Mouse (Mus musculus) midbrain, postnatal 0 days (tissue): ENCODE results near the gene Cers3. TPM values are rescaled to one million over a fixed set of nuclear protein-coding genes. Genes with fewer than 3 reads are reported as not detected.

ENCODE experiments used
- ATAC-seq: fragments of 200-750 bp; cut with Nextera tagmentation; 2 replicates; pipeline ENCODE4 v1.8.0; 2017; ENCODE audit warnings: moderate number of reproducible peaks, mild to moderate bottlenecking, moderate TSS enrichment, moderate library complexity; ENCODE audit not compliant: low FRiP score
- DNase-seq: peaks from one replicate; pipeline ENCODE4 v3.0.0-alpha.2; 2015; ENCODE audit warnings: low spot score
- H3K27ac ChIP-seq: fragments of 300-500 bp; sonication (generic); 2 replicates; pipeline ENCODE4 v1.5.1; 2014; ENCODE audit warnings: low read depth, mild to moderate bottlenecking, low read length, mixed read lengths
- H3K27me3 ChIP-seq: fragments of 300-500 bp; sonication (generic); 2 replicates; pipeline ENCODE4 v1.6.1; 2014; ENCODE audit warnings: low read length, control low read depth, mixed read lengths; ENCODE audit not compliant: insufficient read depth
- H3K36me3 ChIP-seq: fragments of 300-500 bp; sonication (generic); 2 replicates; pipeline ENCODE4 v1.6.1; 2014; ENCODE audit warnings: low read length, control low read depth, mixed read lengths; ENCODE audit not compliant: insufficient read depth
- H3K4me1 ChIP-seq: fragments of 300-500 bp; sonication (generic); 2 replicates; pipeline ENCODE4 v1.6.1; 2014; ENCODE audit warnings: mild to moderate bottlenecking, control low read depth, antibody characterized with exemption, low read length, mixed read lengths; ENCODE audit not compliant: insufficient read depth
- H3K4me2 ChIP-seq: fragments of 300-500 bp; sonication (generic); 2 replicates; pipeline ENCODE4 v1.6.1; 2014; ENCODE audit warnings: low read depth, mild to moderate bottlenecking, low read length, mixed read lengths; ENCODE audit not compliant: poor library complexity, severe bottlenecking
- H3K4me3 ChIP-seq: fragments of 300-500 bp; sonication (generic); 2 replicates; pipeline ENCODE4 v1.5.1; 2014; ENCODE audit warnings: low read depth, mild to moderate bottlenecking, low read length, moderate library complexity
- H3K9ac ChIP-seq: fragments of 300-500 bp; sonication (generic); replicated peaks from 2 replicates; pipeline ENCODE4 v1.6.1; 2014; ENCODE audit warnings: mild to moderate bottlenecking, low read length, moderate library complexity, mixed read lengths; ENCODE audit not compliant: poor library complexity, severe bottlenecking
- H3K9me3 ChIP-seq: fragments of 300-500 bp; sonication (generic); 2 replicates; pipeline ENCODE4 v1.6.1; 2016; ENCODE audit warnings: low read length, control low read depth
- CTCF ChIP-seq: IDR thresholded peaks from 2 replicates; pipeline ENCODE4 v1.5.1; 2016; ENCODE audit warnings: antibody characterized with exemption, mild to moderate bottlenecking
- WGBS: fragments of 180-500 bp; shearing (Covaris S2); extraction: QIAGEN DNeasy Blood & Tissue Kit; methylation state at CpG from one replicate; pipeline ENCODE4 v1.1.7; 2014; 5-methylcytosine and 5-hydroxymethylcytosine counted together
- polyA plus RNA-seq: library from polyadenylated mRNA; unstranded; fragments of >200 nt; fragmentation: Nextera tagmentation; extraction: Ambion mirVana; gene quantifications from 2 replicates; pipeline ENCODE4 v1.2.1, GENCODE M21; 2015
- total RNA-seq: library from RNA; depleted of rRNA; stranded (reverse); fragments of >200 nt; gene quantifications from 2 replicates; pipeline ENCODE4 v1.2.3, GENCODE M21; 2014

Gene Cers3
- total and polyA plus RNA-seq, 2 experiments from 2014 or later, result 0.70 to 1.3 TPM

- H3K4me2 ChIP-seq, result no peak overlapping the region
- no peak for TF ChIP-seq CTCF
- no peaks in the 10 kb centered on the region for H3K9me3 ChIP-seq
- H3K9ac ChIP-seq, result no peak overlapping the region
- no peaks in the 10 kb centered on the region for H3K4me1 ChIP-seq
- no peaks in the 10 kb centered on the region for H3K36me3 ChIP-seq
- H3K4me3 ChIP-seq, result no peak overlapping the region
- no peaks in the 10 kb centered on the region for H3K27me3 ChIP-seq
- no peak for DNase-seq
- H3K27ac ChIP-seq, result no peak overlapping the region
- no peak for ATAC-seq
- WGBS, result 83% methylated on average over 6 of the region's 6 CpGs
Observed at GRCm38 (mm10) chr7:66815526-66815925, 72.2 kb downstream of the Cers3 start.

GRCm38 (mm10) chr7:66820034-66820433 lies 76.7 kb downstream of the Cers3 start:
- no peak overlapping the region for H3K4me3 ChIP-seq
- no peak overlapping the region for H3K9ac ChIP-seq
- TF ChIP-seq CTCF, result peak; percentile 81
- no peak overlapping the region for H3K4me2 ChIP-seq
- 24% methylated on average over 6 of the region's 6 CpGs for WGBS
- H3K27ac ChIP-seq, result no peak overlapping the region
- no peaks in the 10 kb centered on the region for H3K4me1 ChIP-seq
- H3K36me3 ChIP-seq, result no peaks in the 10 kb centered on the region
- H3K27me3 ChIP-seq, result no peaks in the 10 kb centered on the region
- DNase-seq (peak; percentile 23), ATAC-seq (no peak)
- no peaks in the 10 kb centered on the region for H3K9me3 ChIP-seq

GRCm38 (mm10) chr7:66830803-66831202 lies 87.5 kb downstream of the Cers3 start:
- Histone ChIP-seq H3K27ac (no peak overlapping the region), H3K27me3 (no peaks in the 10 kb centered on the region), H3K9ac (no peak overlapping the region), H3K36me3 (no peaks in the 10 kb centered on the region), H3K4me3 (no peak overlapping the region), H3K4me1 (no peaks in the 10 kb centered on the region), H3K9me3 (no peaks in the 10 kb centered on the region), H3K4me2 (no peak overlapping the region)
- no peak for DNase-seq
- 76% methylated on average over 5 of the region's 5 CpGs for WGBS
- no peak for TF ChIP-seq CTCF
- no peak for ATAC-seq

- no peaks in the 10 kb centered on the region for H3K36me3 ChIP-seq
- TF ChIP-seq CTCF, result no peak
- DNase-seq, result peak; percentile 19
- 71% methylated on average over 5 of the region's 5 CpGs for WGBS
- no peaks in the 10 kb centered on the region for H3K4me1 ChIP-seq
- no peak overlapping the region for H3K9ac ChIP-seq
- no peaks in the 10 kb centered on the region for H3K27me3 ChIP-seq
- no peak overlapping the region for H3K27ac ChIP-seq
- no peak overlapping the region for H3K4me3 ChIP-seq
- no peaks in the 10 kb centered on the region for H3K9me3 ChIP-seq
- ATAC-seq, result no peak
- H3K4me2 ChIP-seq, result no peak overlapping the region
Observed at GRCm38 (mm10) chr7:66831295-66831694, 88.0 kb downstream of the Cers3 start.

- DNase-seq (peak; percentile 99), ATAC-seq (peak; percentile 97)
- peak within 1 kb of the TSS; percentile 72 for H3K27ac ChIP-seq
- H3K4me2 ChIP-seq, result peak within 1 kb of the TSS; percentile 99
- H3K27me3 ChIP-seq, result no peaks in the 10 kb centered on the region
- H3K9ac ChIP-seq, result peak within 1 kb of the TSS; percentile 77
- H3K4me3 ChIP-seq, result peak within 1 kb of the TSS; percentile 60
- TF ChIP-seq CTCF, result peak; percentile 96
- no peaks in the 10 kb centered on the region for H3K36me3 ChIP-seq
- H3K4me1 ChIP-seq, result no peaks in the 10 kb centered on the region
- no peaks in the 10 kb centered on the region for H3K9me3 ChIP-seq
- WGBS, result under 1% methylated on average over 30 of the region's 30 CpGs
Observed at GRCm38 (mm10) chr7:66839463-66840007, 96.2 kb downstream of the Cers3 start, which contains the start of gene Adamts17. Gene Adamts17, plus strand, starts transcription at chr7:66839735.

- Histone ChIP-seq H3K4me1 (no peaks in the 10 kb centered on the region), H3K4me2 (peak overlapping the region; percentile 99), H3K27ac (peak overlapping the region; percentile 72), H3K27me3 (no peaks in the 10 kb centered on the region), H3K9ac (peak overlapping the region; percentile 77), H3K36me3 (no peaks in the 10 kb centered on the region), H3K9me3 (no peaks in the 10 kb centered on the region), H3K4me3 (peak overlapping the region; percentile 60)
- under 1% methylated on average over 56 of the region's 76 CpGs for WGBS
- DNase-seq, result peak; percentile 44
- ATAC-seq, result peak; percentile 67
- TF ChIP-seq CTCF, result peak; percentile 59
Observed at GRCm38 (mm10) chr7:66840008-66840719, 96.9 kb downstream of the Cers3 start.
